Mouse (Mus musculus) hindbrain, embryonic 13.5 days (tissue): ENCODE measurements around the gene Amotl2. TPM values are rescaled to one million over a fixed set of nuclear protein-coding genes. Genes with fewer than 3 reads are reported as not detected.

Source experiments
- ATAC-seq: fragments of 200-750 bp; cut with Nextera tagmentation; 2 replicates; pipeline ENCODE4 v1.8.0; 2017; ENCODE audit warnings: moderate TSS enrichment; ENCODE audit not compliant: low FRiP score
- H3K27ac ChIP-seq: fragments of 300-500 bp; sonication (generic); 2 replicates; pipeline ENCODE4 v1.5.1; 2015; ENCODE audit warnings: inconsistent platforms, mild to moderate bottlenecking, moderate library complexity
- H3K27me3 ChIP-seq: fragments of 300-500 bp; sonication (generic); 2 replicates; pipeline ENCODE4 v1.6.1; 2015; ENCODE audit warnings: mild to moderate bottlenecking, inconsistent platforms
- H3K36me3 ChIP-seq: fragments of 300-500 bp; sonication (generic); 2 replicates; pipeline ENCODE4 v1.6.1; 2015; ENCODE audit warnings: mild to moderate bottlenecking, inconsistent platforms
- H3K4me1 ChIP-seq: fragments of 300-500 bp; sonication (generic); replicated peaks from 2 replicates; pipeline ENCODE4 v1.6.1; 2015; ENCODE audit warnings: inconsistent platforms
- H3K4me2 ChIP-seq: fragments of 300-500 bp; sonication (generic); 2 replicates; pipeline ENCODE4 v1.6.1; 2015; ENCODE audit warnings: inconsistent platforms, mild to moderate bottlenecking, moderate library complexity
- H3K4me3 ChIP-seq: fragments of 300-500 bp; sonication (generic); 2 replicates; pipeline ENCODE4 v1.5.1; 2015; ENCODE audit warnings: mild to moderate bottlenecking, inconsistent platforms
- H3K9ac ChIP-seq: fragments of 300-500 bp; sonication (generic); 2 replicates; pipeline ENCODE4 v1.6.1; 2015; ENCODE audit warnings: mild to moderate bottlenecking, inconsistent platforms
- H3K9me3 ChIP-seq: fragments of 300-500 bp; sonication (generic); 2 replicates; pipeline ENCODE4 v1.6.1; 2016; ENCODE audit warnings: inconsistent platforms
- WGBS: fragments of 180-500 bp; shearing (Covaris S2); methylation state at CpG from one replicate; pipeline ENCODE4 v1.1.7; 2015; 5-methylcytosine and 5-hydroxymethylcytosine counted together
- polyA plus RNA-seq: library from polyadenylated mRNA; unstranded; fragments of >200 nt; fragmentation: Nextera tagmentation; extraction: Ambion mirVana; gene quantifications from 2 replicates; pipeline ENCODE4 v1.2.1, GENCODE M21; 2015

The Amotl2 gene
- polyA plus RNA-seq, 1 experiment from 2014 or later = 67.3 TPM

GRCm38 (mm10) chr9:102709504-102710135 is 6.9 kb upstream of the Amotl2 start:
- Histone ChIP-seq H3K27me3 (no peaks in the 10 kb centered on the region), H3K36me3 (no peaks in the 10 kb centered on the region), H3K9ac (0 out of 2 replicates have a peak overlapping the region, but pooled peaks have one; percentile 39), H3K4me3 (no peak overlapping the region), H3K9me3 (no peaks in the 10 kb centered on the region), H3K4me1 (peaks cover 19% of the 10 kb centered on the region), H3K4me2 (no peak overlapping the region), H3K27ac (0 out of 2 replicates have a peak overlapping the region, but pooled peaks have one; percentile 35)
- 77% methylated on average over 15 of the region's 15 CpGs for WGBS
- no peak for ATAC-seq

- no peaks in the 10 kb centered on the region for H3K27me3 ChIP-seq
- WGBS = 71% methylated on average over 5 of the region's 5 CpGs
- ATAC-seq = no peak
These were observed 6.0 kb upstream of the Amotl2 start for GRCm38 (mm10) chr9:102710520-102710919.

GRCm38 (mm10) chr9:102713797-102714196 is 2.7 kb upstream of the Amotl2 start:
- Histone ChIP-seq H3K36me3 (no peaks in the 10 kb centered on the region), H3K4me3 (no peak overlapping the region), H3K9ac (no peak overlapping the region), H3K27ac (no peak overlapping the region), H3K9me3 (no peaks in the 10 kb centered on the region), H3K4me1 (peaks cover 41% of the 10 kb centered on the region), H3K4me2 (no peak overlapping the region), H3K27me3 (no peaks in the 10 kb centered on the region)
- 56% methylated on average over 2 of the region's 2 CpGs for WGBS
- ATAC-seq = no peak

More at GRCm38 (mm10) chr9:102710520-102710919, 6.0 kb upstream of the Amotl2 start:
- H3K4me1 ChIP-seq = peaks cover 27% of the 10 kb centered on the region
- H3K4me2 ChIP-seq = no peak overlapping the region
- H3K36me3 ChIP-seq = no peaks in the 10 kb centered on the region
- no peak overlapping the region for H3K9ac ChIP-seq
- H3K9me3 ChIP-seq = no peaks in the 10 kb centered on the region
- no peak overlapping the region for H3K4me3 ChIP-seq
- 0 out of 2 replicates have a peak overlapping the region, but pooled peaks have one; percentile 35 for H3K27ac ChIP-seq

GRCm38 (mm10) chr9:102714893-102715505 is 1.5 kb upstream of the Amotl2 start:
- Histone ChIP-seq H3K27me3 (no peaks in the 10 kb centered on the region), H3K36me3 (peaks cover 2% of the 10 kb centered on the region), H3K27ac (0 out of 2 replicates have a peak overlapping the region, but pooled peaks have one; percentile 23), H3K9me3 (no peaks in the 10 kb centered on the region), H3K4me1 (peaks cover 43% of the 10 kb centered on the region), H3K4me3 (no peak overlapping the region), H3K4me2 (no peak overlapping the region), H3K9ac (no peak overlapping the region; the same call in 1 of the 2 replicates)
- ATAC-seq = no peak
- 11% methylated on average over 7 of the region's 7 CpGs for WGBS

GRCm38 (mm10) chr9:102715506-102715900 is 969 bp upstream of the Amotl2 start:
- 53% methylated on average over 2 of the region's 2 CpGs for WGBS
- Histone ChIP-seq H3K27ac (0 out of 2 replicates have a peak overlapping the region, but pooled peaks have one; percentile 23), H3K9me3 (no peaks in the 10 kb centered on the region), H3K4me2 (no peak overlapping the region), H3K4me3 (no peak overlapping the region), H3K4me1 (peaks cover 44% of the 10 kb centered on the region), H3K9ac (no peak overlapping the region; the same call in 1 of the 2 replicates), H3K27me3 (no peaks in the 10 kb centered on the region), H3K36me3 (peaks cover 7% of the 10 kb centered on the region)
- ATAC-seq = no peak

- Histone ChIP-seq H3K27ac (peak overlapping the region; percentile 99), H3K36me3 (peaks cover 21% of the 10 kb centered on the region), H3K4me1 (peaks cover 55% of the 10 kb centered on the region), H3K4me2 (peak overlapping the region; percentile 95), H3K9me3 (no peaks in the 10 kb centered on the region), H3K4me3 (peak overlapping the region; percentile 90), H3K9ac (peak overlapping the region; percentile 100), H3K27me3 (no peaks in the 10 kb centered on the region)
- peak; percentile 78 for ATAC-seq
- WGBS = under 1% methylated on average over 50 of the region's 50 CpGs
These were observed 853 bp downstream of the Amotl2 start for GRCm38 (mm10) chr9:102717164-102717885.

- Histone ChIP-seq H3K27me3 (no peaks in the 10 kb centered on the region), H3K9ac (peak overlapping the region; percentile 100), H3K4me1 (peaks cover 62% of the 10 kb centered on the region), H3K4me3 (peak overlapping the region; percentile 90), H3K36me3 (peaks cover 28% of the 10 kb centered on the region), H3K27ac (peak overlapping the region; percentile 99), H3K4me2 (peak overlapping the region; percentile 95), H3K9me3 (no peaks in the 10 kb centered on the region)
- ATAC-seq = peak; percentile 32
- under 1% methylated on average over 52 of the region's 52 CpGs for WGBS
These were observed 1.6 kb downstream of the Amotl2 start for GRCm38 (mm10) chr9:102717886-102718643.

- no peak for ATAC-seq
- H3K36me3 ChIP-seq = peaks cover 34% of the 10 kb centered on the region
- H3K4me1 ChIP-seq = peaks cover 68% of the 10 kb centered on the region
- H3K9ac ChIP-seq = peak overlapping the region; percentile 100
- H3K4me3 ChIP-seq = peak overlapping the region; percentile 90
- no peaks in the 10 kb centered on the region for H3K27me3 ChIP-seq
- WGBS = under 1% methylated on average over 21 of the region's 21 CpGs
- H3K27ac ChIP-seq = peak overlapping the region; percentile 99
- peak overlapping the region; percentile 95 for H3K4me2 ChIP-seq
- no peaks in the 10 kb centered on the region for H3K9me3 ChIP-seq
These were observed 2.2 kb downstream of the Amotl2 start for GRCm38 (mm10) chr9:102718676-102719075.

- Histone ChIP-seq H3K4me2 (peak overlapping the region; percentile 95), H3K27ac (peak overlapping the region; percentile 99), H3K9ac (peak overlapping the region; percentile 100), H3K4me1 (peaks cover 73% of the 10 kb centered on the region), H3K36me3 (peaks cover 38% of the 10 kb centered on the region), H3K4me3 (peak overlapping the region; percentile 90), H3K27me3 (no peaks in the 10 kb centered on the region), H3K9me3 (no peaks in the 10 kb centered on the region)
- ATAC-seq = no peak
- WGBS = 0% methylated on average over 4 of the region's 4 CpGs
These were observed 2.6 kb downstream of the Amotl2 start for GRCm38 (mm10) chr9:102719085-102719484.

- WGBS = 49% methylated on average over 17 of the region's 17 CpGs
- Histone ChIP-seq H3K27me3 (no peaks in the 10 kb centered on the region), H3K4me3 (peak overlapping the region; percentile 90), H3K4me2 (peak overlapping the region; percentile 95), H3K36me3 (peaks cover 48% of the 10 kb centered on the region), H3K27ac (peak overlapping the region; percentile 99), H3K4me1 (peaks cover 77% of the 10 kb centered on the region), H3K9ac (peak overlapping the region; percentile 100), H3K9me3 (no peaks in the 10 kb centered on the region)
- no peak for ATAC-seq
These were observed 3.6 kb downstream of the Amotl2 start for GRCm38 (mm10) chr9:102719936-102720566.

- 51% methylated on average over 18 of the region's 18 CpGs for WGBS
- peak overlapping the region; percentile 90 for H3K4me3 ChIP-seq
- peak overlapping the region; percentile 99 for H3K27ac ChIP-seq
- H3K9me3 ChIP-seq = no peaks in the 10 kb centered on the region
- H3K4me2 ChIP-seq = peak overlapping the region; percentile 95
- peaks cover 54% of the 10 kb centered on the region for H3K36me3 ChIP-seq
- H3K27me3 ChIP-seq = no peaks in the 10 kb centered on the region
- peak overlapping the region; percentile 100 for H3K9ac ChIP-seq
- ATAC-seq = no peak
- H3K4me1 ChIP-seq = peaks cover 77% of the 10 kb centered on the region
These were observed 4.2 kb downstream of the Amotl2 start for GRCm38 (mm10) chr9:102720567-102721167.
